In genomic region chr11:53839147-53839546, GRCm38 (mm10) we compare ENCODE assay signal across 1 mouse cellular context.
TF ChIP-seq lines count a peak whose summit lies in the region.

No protein-coding gene starts in this region.

TF ChIP-seq in CH12.LX, 34 proteins besides CTCF, POLR2A, EP300 and RAD21 (continued from another document):
- TF ChIP-seq ZKSCAN1 (IDR thresholded peaks at IDR 0.05; ENCODE audit: borderline replicate concordance, low read depth, low read length) = no peak
- TF ChIP-seq PAX5 (IDR thresholded peaks at IDR 0.05; ENCODE audit: low read length) = no peak
- peak; percentile 82; the same call in 1 of the 2 replicates for TF ChIP-seq MEF2A (IDR thresholded peaks at IDR 0.05; ENCODE audit: borderline replicate concordance, low read depth, low read length)
- TF ChIP-seq JUND (conservative IDR thresholded peaks at IDR 0.05; ENCODE audit: low read depth, low read length) = no peak
- TF ChIP-seq JUN (IDR thresholded peaks at IDR 0.05; ENCODE audit: insufficient read depth, low read depth, low read length) = no peak
- no peak for TF ChIP-seq USF1 (IDR thresholded peaks at IDR 0.05; ENCODE audit: low read depth, low read length)
- TF ChIP-seq IRF4 (IDR thresholded peaks at IDR 0.05; ENCODE audit: low read depth, low read length) = peak; percentile 88
- TF ChIP-seq CHD1 (IDR thresholded peaks at IDR 0.05; ENCODE audit: low read depth, low read length) = 0 out of 2 replicates have a peak, but pooled peaks have one; percentile 39
- no peak for TF ChIP-seq MAFK (IDR thresholded peaks at IDR 0.05; ENCODE audit: insufficient replicate concordance, low read length)
- no peak for TF ChIP-seq POLR2AphosphoS2 (IDR thresholded peaks at IDR 0.05; ENCODE audit: low read depth, low read length)
- peak; percentile 48 for TF ChIP-seq NELFE (IDR thresholded peaks at IDR 0.05; ENCODE audit: low read depth, low read length)
- peak; percentile 99 for TF ChIP-seq TCF12 (IDR thresholded peaks at IDR 0.05; ENCODE audit: low read depth, low read length)
- TF ChIP-seq MYC (IDR thresholded peaks at IDR 0.05; ENCODE audit: low read depth, low read length) = peak; percentile 70; the same call in 1 of the 2 replicates
- peak; percentile 95 for TF ChIP-seq SMC3 (IDR thresholded peaks at IDR 0.05; ENCODE audit: low read depth, low read length)
- no peak for TF ChIP-seq GABPA (IDR thresholded peaks at IDR 0.05; ENCODE audit: insufficient replicate concordance, low read depth, low read length)
- peak; percentile 75 for TF ChIP-seq BHLHE40 (IDR thresholded peaks at IDR 0.05; ENCODE audit: low read depth, low read length)
- TF ChIP-seq KAT2A (IDR thresholded peaks at IDR 0.05; ENCODE audit: insufficient replicate concordance, low read length) = no peak
- peak; percentile 71 for TF ChIP-seq TBP (conservative IDR thresholded peaks at IDR 0.05; ENCODE audit: low read depth, low read length)
- TF ChIP-seq CHD2 (IDR thresholded peaks at IDR 0.05; ENCODE audit: low read length) = no peak
- TF ChIP-seq NRF1 (IDR thresholded peaks at IDR 0.05; ENCODE audit: low read depth, low read length) = peak; percentile 42; the same call in 1 of the 2 replicates
- peak; percentile 73; the same call in 1 of the 2 replicates for TF ChIP-seq SIN3A (IDR thresholded peaks at IDR 0.05; ENCODE audit: low read length)
- TF ChIP-seq ELF1 (IDR thresholded peaks at IDR 0.05; ENCODE audit: low read depth, low read length) = peak; percentile 53; the same call in 1 of the 2 replicates
